Mouse (Mus musculus): ENCODE measurements at regions not wholly inside any gene's neighbourhood (a gene's known extent, or its start where the extent isn't known, plus 50 kb on each side); places are given as distances from the start of the nearest gene placed in this dataset.
"Not testable (repeated sequence)": the region's sequence is repeated elsewhere in the genome, so short reads cannot be mapped to it uniquely, and the experiment has no call there.

DNA sequence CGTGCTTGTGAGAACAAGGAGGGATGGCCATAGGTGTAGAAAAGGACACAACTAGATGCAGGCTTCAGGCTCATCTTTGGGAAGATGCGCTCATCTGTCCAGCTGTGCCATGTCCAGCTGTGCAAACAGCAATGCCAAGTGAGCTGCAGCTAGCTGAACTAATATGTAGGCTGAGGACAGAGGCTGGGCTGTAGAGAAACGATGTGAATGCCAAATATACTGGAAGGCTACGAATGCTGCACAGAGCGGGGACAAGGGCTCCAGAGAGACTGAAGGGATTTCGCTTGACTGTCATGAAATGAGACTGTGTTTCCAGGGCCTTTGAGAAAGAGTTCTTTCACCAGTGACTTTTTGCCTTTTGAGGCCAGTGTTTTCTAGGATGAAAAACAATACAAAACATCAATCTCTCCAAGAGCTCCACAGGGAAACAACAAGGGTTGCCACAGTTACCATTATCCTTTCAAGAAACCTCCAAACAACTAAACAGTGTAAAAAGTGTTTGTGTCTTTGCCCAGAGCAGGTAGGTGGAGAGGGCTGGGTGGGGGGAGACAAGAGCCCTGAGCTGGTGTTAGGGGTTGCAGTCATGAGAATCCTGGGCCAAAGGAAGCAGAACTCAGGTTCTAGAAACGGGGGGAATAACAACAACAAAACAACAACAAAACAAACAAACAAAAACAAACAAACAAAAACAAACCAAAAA, 202.3 kb downstream of the Mterf1b start:
- TF ChIP-seq CTCF (conservative IDR thresholded peaks at IDR 0.05; ENCODE audit: low read length); NANOG (IDR thresholded peaks at IDR 0.05; ENCODE audit: borderline replicate concordance, low read length); POU5F1 (IDR thresholded peaks at IDR 0.05; ENCODE audit: borderline replicate concordance, low read length): not testable (repeated sequence)

Data from E14TG2a.4 (cell line).